In genomic region chr7:83982566-83982965, GRCm38 (mm10) we compare ENCODE assay signal across 25 mouse cellular contexts.
A peak's percentile ranks its signal among the peaks of the same experiment; 100 is the strongest.
DNase-seq lines count a peak whose midpoint lies in the region; ATAC-seq and TF ChIP-seq lines count a peak whose summit lies in the region.
"Had no signal": no experiment of that assay in that cellular context is flagged by ENCODE, and none has a peak within 500 bp of the region (broad histone marks: within the 10 kb centered on the region; RNA-seq: fewer than 3 reads in every experiment).

No protein-coding gene starts in this region.

- H3K9ac ChIP-seq in forebrain, postnatal 0 days, result no peak overlapping the region
- no peak overlapping the region for H3K9ac ChIP-seq in stomach, embryonic 15.5 days
- H3K9ac ChIP-seq: forebrain, embryonic 12.5 days; hindbrain, embryonic 15.5 days; limb, embryonic 13.5 days; midbrain, embryonic 15.5 days; neural tube, embryonic 15.5 days had no signal

- no peaks in the 10 kb centered on the region for H3K4me1 ChIP-seq in forebrain, postnatal 0 days (ENCODE audit: insufficient read depth)
- H3K4me1 ChIP-seq in forebrain, embryonic 10.5 days, result no peaks in the 10 kb centered on the region
- H3K4me1 ChIP-seq in stomach, embryonic 15.5 days, result no peaks in the 10 kb centered on the region; the same call in 1 of the 2 replicates
- H3K4me1 ChIP-seq: forebrain, embryonic 12.5 days; hindbrain, embryonic 10.5 days; hindbrain, embryonic 15.5 days; limb, embryonic 13.5 days; midbrain, embryonic 10.5 days; midbrain, embryonic 15.5 days; neural tube, embryonic 15.5 days had no signal

- no peaks in the 10 kb centered on the region for H3K36me3 ChIP-seq in forebrain, postnatal 0 days (ENCODE audit: insufficient read depth)
- no peaks in the 10 kb centered on the region for H3K36me3 ChIP-seq in forebrain, embryonic 10.5 days (replicated peaks)
- H3K36me3 ChIP-seq in stomach, embryonic 15.5 days, result no peaks in the 10 kb centered on the region
- H3K36me3 ChIP-seq: forebrain, embryonic 12.5 days; hindbrain, embryonic 10.5 days; hindbrain, embryonic 15.5 days; limb, embryonic 13.5 days; midbrain, embryonic 10.5 days; midbrain, embryonic 15.5 days; neural tube, embryonic 15.5 days had no signal

- no peaks in the 10 kb centered on the region for H3K27me3 ChIP-seq in forebrain, postnatal 0 days (ENCODE audit: insufficient read depth, low read length)
- H3K27me3 ChIP-seq in forebrain, embryonic 10.5 days (ENCODE audit: poor library complexity, severe bottlenecking), result no peaks in the 10 kb centered on the region
- H3K27me3 ChIP-seq in stomach, embryonic 15.5 days (replicated peaks), result no peaks in the 10 kb centered on the region
- H3K27me3 ChIP-seq: forebrain, embryonic 12.5 days; hindbrain, embryonic 15.5 days; limb, embryonic 13.5 days; midbrain, embryonic 15.5 days; neural tube, embryonic 15.5 days had no signal

- H3K4me2 ChIP-seq in forebrain, postnatal 0 days (ENCODE audit: low read depth), result no peak overlapping the region
- no peak overlapping the region for H3K4me2 ChIP-seq in stomach, embryonic 15.5 days
- H3K4me2 ChIP-seq: forebrain, embryonic 12.5 days; hindbrain, embryonic 15.5 days; limb, embryonic 13.5 days; liver, embryonic 11.5 days; midbrain, embryonic 15.5 days; neural tube, embryonic 15.5 days had no signal

- no peak for DNase-seq in forebrain, postnatal 0 days
- no peak for DNase-seq in forebrain, embryonic 10.5 days (ENCODE audit: extremely low spot score, low spot score)
- DNase-seq in lung, postnatal 36 days, result peak; percentile 10
- no peak for DNase-seq in lung, postnatal 10 days
- no peak for DNase-seq in layer of hippocampus, adult 11-12 months (ENCODE audit: low spot score)
- DNase-seq: adrenal gland, adult 8-10 months; cerebellum, adult 8-10 months; cerebellum, postnatal 25 days; gastrocnemius, postnatal 14 days; heart, postnatal 14 days; kidney, adult 18-20 months; kidney, postnatal 36 days; spleen, adult 18-20 months; thymus, postnatal 25 days had no signal

- ATAC-seq in forebrain, postnatal 0 days, result peak; percentile 48; the same call in 1 of the 2 replicates
- peak; percentile 43; the same call in 1 of the 2 replicates for ATAC-seq in stomach, embryonic 15.5 days (ENCODE audit: insufficient read depth, low FRiP score, low read depth)
- no peak for ATAC-seq in erythroid progenitor cell, adult 5-6 weeks (replicated peaks; ENCODE audit: low FRiP score, poor library complexity, severe bottlenecking)
- ATAC-seq: inflammation-experienced regulatory T-cells, adult 6 months; midbrain, embryonic 15.5 days had no signal

- no peak for TF ChIP-seq CTCF in forebrain, postnatal 0 days (IDR thresholded peaks at IDR 0.05; ENCODE audit: low read depth)

- no peak overlapping the region for H3K27ac ChIP-seq in forebrain, postnatal 0 days (ENCODE audit: low read depth, low read length)
- no peak overlapping the region for H3K27ac ChIP-seq in forebrain, embryonic 10.5 days
- H3K27ac ChIP-seq in stomach, embryonic 15.5 days, result no peak overlapping the region
- H3K27ac ChIP-seq: forebrain, embryonic 12.5 days; hindbrain, embryonic 10.5 days; hindbrain, embryonic 15.5 days; limb, embryonic 13.5 days; midbrain, embryonic 10.5 days; midbrain, embryonic 15.5 days; neural tube, embryonic 15.5 days had no signal

- H3K4me3 ChIP-seq in forebrain, postnatal 0 days (ENCODE audit: low read depth, low read length), result no peak overlapping the region
- no peak overlapping the region for H3K4me3 ChIP-seq in forebrain, embryonic 10.5 days
- H3K4me3 ChIP-seq in stomach, embryonic 15.5 days (replicated peaks), result no peak overlapping the region
- H3K4me3 ChIP-seq: forebrain, embryonic 12.5 days; hindbrain, embryonic 10.5 days; hindbrain, embryonic 15.5 days; limb, embryonic 13.5 days; midbrain, embryonic 10.5 days; midbrain, embryonic 15.5 days; neural tube, embryonic 15.5 days had no signal

- 77% methylated on average over 2 of the region's 2 CpGs for WGBS in forebrain, postnatal 0 days
- 85% methylated on average over 2 of the region's 2 CpGs for WGBS in forebrain, embryonic 10.5 days
- WGBS in stomach, embryonic 15.5 days, result 66% methylated on average over 2 of the region's 2 CpGs

- H3K9me3 ChIP-seq in forebrain, postnatal 0 days (ENCODE audit: low read length), result no peaks in the 10 kb centered on the region
- no peaks in the 10 kb centered on the region for H3K9me3 ChIP-seq in forebrain, embryonic 10.5 days
- H3K9me3 ChIP-seq in stomach, embryonic 15.5 days, result no peaks in the 10 kb centered on the region
- H3K9me3 ChIP-seq: forebrain, embryonic 12.5 days; hindbrain, embryonic 10.5 days; hindbrain, embryonic 15.5 days; limb, embryonic 13.5 days; midbrain, embryonic 10.5 days; midbrain, embryonic 15.5 days; neural tube, embryonic 15.5 days had no signal
